Mouse (Mus musculus) thymus, adult 18-20 months (tissue): Measurements from ENCODE around the gene Srsf4.

Experiments used
- DNase-seq, 2 experiments: peaks; one replicate each; pipeline ENCODE4 v3.0.0; 2022; ENCODE audit warnings: mixed read lengths in 2 of 2

Srsf4 gene

GRCm38 (mm10) chr4:131874169-131874536, 736 bp downstream of the Srsf4 start:
- DNase-seq, result no peak

DNA sequence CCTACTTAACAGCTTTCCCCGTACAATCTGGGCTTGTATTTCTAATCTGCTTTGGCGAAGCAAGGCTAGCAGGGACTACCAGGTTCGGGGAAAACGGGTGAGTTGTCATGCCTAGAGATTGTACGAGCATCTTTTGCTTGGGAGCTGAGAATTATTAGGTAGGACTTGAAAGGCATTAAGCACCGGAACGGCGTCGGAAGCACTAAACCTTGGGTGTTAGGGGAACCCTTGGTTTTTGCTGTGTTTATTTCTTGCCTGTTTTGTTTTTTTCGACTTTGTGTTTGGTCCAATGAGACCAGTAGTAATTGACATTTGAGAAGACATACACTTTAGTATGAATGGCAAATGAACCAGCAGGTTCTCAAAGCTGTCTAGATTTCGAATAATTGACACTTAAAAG, 1.1 kb downstream of the Srsf4 start:
- no peak for DNase-seq

DNA sequence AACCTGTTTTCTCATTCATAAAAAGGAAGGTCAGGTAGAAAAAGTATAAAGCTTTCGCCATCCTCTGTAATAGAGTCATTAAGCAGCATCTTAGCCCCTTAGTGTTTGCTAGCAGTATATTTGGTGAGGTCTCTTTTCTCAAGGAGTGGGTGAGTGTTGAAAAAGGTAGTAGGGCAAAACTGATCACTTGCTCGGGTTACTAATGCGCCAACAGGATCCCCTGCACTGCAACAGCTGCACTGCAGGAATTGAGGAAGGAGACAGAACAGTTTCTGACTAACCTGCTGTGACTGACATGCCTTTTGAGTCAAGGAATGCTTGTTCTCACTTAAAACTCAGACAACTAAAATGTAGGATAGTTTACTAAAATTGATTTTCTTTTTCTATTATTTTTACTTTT, 1.8 kb downstream of the Srsf4 start:
- DNase-seq, result no peak

GRCm38 (mm10) chr4:131876836-131877235, 3.4 kb downstream of the Srsf4 start:
- DNase-seq, result no peak

DNA sequence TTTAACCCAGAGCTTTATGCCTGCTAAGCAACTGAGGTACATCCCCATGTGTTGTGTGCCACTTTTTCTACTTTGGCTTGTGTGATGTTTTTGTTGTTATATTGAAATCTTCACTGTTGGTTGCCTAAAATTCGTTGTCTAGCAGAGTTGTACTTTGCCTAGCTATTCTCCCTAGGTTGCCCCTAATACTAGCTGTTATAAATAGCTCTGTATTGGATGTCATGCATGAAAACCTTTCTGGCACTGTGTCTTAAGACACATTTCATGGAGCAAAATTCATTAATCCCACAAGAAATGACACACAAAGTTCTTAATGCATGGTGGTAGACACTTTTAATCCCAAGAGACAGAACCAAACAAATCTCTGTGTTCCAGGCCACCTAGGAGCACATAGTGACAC, 6.3 kb downstream of the Srsf4 start:
- no peak for DNase-seq

DNA sequence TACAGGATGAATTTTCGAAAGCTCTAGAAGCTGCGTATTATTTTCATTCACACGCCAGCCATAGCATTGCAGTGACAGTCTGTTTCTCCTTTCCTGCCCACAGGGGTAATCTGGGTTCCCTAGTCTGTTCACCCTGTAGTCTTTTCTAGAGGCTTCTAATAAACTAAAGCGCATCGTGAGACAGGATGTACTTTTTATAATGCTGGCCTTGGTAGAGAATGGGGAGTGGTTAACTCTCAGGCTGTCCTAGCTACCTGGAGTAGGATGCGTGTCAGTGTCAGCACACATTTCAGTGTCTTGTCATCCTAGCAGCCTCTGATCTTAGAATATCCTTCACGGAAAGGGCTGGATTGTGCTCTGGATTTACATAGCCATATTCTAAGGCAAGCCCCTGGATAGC, 7.9 kb downstream of the Srsf4 start:
- DNase-seq, result no peak

GRCm38 (mm10) chr4:131883571-131883970, 10.2 kb downstream of the Srsf4 start:
- no peak for DNase-seq

DNA sequence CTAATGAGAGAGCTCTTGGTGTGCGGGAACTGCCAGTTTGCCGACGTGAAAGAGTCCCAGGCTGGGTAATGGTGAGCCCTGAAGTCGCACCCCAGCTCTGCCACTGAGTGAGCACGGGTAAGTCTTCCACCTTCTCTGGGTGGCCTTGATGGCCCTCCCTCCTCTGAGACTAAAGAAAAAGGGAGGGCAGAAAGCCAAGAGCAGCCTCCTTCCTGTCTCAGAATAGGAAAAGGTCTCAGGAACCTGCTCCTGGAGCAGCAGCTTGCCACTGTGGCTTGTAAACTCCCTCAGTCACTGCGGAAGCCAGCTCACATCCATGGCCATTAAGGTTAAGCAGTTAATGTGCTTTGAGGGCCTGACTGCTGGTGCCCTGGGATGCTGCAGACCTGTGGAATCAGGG, 12.0 kb downstream of the Srsf4 start:
- DNase-seq, result no peak

- DNase-seq, result no peak
These were observed 15.1 kb downstream of the Srsf4 start for GRCm38 (mm10) chr4:131888564-131888963.

- DNase-seq, result no peak
These were observed 17.3 kb downstream of the Srsf4 start for GRCm38 (mm10) chr4:131890692-131891091.

DNA sequence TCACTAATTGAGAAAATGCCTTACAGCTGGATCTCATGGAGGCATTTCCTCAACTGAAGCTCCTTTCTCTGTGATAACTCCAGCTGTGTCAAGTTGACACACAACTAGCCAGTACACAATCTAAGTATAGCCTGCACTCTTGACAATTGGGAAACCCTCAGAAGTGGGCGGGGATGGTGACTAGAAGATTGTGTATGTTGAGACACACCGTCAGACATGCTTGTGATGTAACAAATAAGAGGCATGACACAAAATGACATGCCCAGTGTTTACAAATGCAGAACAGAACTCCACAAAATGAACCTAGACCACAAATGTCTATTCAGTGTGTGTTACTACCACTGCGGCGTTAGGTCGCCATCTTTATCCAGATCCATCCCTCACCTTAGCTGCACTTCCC, 23.7 kb downstream of the Srsf4 start:
- DNase-seq, result no peak

DNA sequence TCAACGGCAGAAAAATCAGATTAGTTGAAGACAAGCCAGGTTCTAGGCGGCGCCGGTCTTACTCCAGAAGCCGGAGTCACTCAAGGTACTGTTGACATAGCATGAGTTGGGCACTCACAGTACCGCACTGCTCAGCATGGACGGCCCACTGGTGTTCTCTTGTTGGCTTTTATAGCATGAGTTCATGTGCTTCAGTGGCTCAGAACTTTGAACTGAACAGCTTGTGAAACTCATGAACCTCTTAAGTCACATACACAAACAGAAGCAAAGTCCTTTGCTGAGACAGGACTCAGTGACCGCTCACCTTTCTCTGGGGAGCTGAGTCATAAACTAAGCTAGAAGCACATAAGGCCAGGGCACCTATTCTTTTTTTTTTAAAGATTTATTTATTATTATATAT, 24.4 kb downstream of the Srsf4 start:
- DNase-seq, result no peak

GRCm38 (mm10) chr4:131898503-131899179, 25.2 kb downstream of the Srsf4 start:
- no peak for DNase-seq

GRCm38 (mm10) chr4:131899180-131899554, 25.8 kb downstream of the Srsf4 start:
- DNase-seq, result no peak

DNA sequence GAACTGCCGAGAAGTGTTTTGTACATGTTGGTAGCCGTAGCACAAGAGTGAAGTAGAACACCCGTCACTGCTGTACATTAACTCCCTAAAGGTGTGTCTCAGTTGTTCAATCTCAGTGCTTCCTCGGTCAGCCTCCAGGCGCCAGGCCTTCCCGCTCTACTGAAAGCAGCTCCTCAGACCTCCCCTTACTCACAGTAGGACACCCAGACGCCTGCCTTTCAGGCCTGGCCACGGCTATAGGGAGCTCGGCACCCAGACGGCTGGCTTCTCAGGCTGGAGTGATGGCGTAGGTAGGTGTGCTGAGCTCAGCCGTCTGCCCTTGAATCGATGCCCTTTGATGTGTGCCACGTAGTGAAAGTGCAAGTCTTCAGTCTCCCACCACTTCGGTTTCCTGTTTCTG, 27.7 kb downstream of the Srsf4 start:
- DNase-seq, result no peak

DNA sequence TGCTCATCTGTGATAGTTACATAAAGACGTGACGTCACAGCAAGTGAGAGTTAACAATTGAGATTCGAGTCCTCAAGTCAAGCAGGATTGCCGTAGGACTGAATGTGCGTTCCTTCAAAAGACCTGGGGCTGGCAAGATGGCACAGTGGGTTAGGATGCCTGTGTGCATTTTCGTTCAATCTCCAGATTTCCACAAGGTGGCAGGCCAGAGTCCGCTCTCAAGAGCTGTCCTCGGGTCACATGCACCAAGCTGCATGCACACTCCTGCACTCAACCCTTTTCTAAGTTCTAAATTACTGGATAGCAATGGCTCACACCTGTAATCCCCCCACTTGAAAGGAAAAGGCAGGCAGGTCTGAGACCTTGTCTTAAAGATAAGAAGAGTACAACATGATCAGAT, 31.1 kb downstream of the Srsf4 start:
- DNase-seq, result no peak

- DNase-seq, result no peak
These were observed 33.0 kb downstream of the Srsf4 start for GRCm38 (mm10) chr4:131906423-131906822.

- DNase-seq, result no peak
These were observed 34.5 kb downstream of the Srsf4 start for GRCm38 (mm10) chr4:131907912-131908311.

GRCm38 (mm10) chr4:131910237-131910994, 37.0 kb downstream of the Srsf4 start:
- no peak for DNase-seq

DNA sequence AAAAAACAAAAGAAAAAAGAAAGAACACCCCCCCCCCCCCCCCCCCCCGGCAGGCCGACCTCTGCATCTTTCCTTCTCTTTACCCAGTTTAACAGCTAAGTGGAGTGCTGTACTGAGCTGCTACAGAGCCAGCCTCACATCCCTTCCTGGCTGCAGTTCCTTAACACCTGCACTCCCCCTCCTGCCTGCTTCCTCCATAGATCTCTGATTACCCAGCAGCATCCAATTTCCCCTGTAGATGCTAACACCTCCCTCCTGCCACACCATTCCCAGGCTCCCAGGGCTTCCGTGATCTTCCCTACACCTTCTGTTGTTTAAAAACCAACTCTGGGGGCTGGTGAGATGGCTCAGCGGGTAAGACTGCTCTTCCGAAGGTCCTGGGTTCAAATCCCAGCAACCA, 38.1 kb downstream of the Srsf4 start:
- no peak for DNase-seq

DNA sequence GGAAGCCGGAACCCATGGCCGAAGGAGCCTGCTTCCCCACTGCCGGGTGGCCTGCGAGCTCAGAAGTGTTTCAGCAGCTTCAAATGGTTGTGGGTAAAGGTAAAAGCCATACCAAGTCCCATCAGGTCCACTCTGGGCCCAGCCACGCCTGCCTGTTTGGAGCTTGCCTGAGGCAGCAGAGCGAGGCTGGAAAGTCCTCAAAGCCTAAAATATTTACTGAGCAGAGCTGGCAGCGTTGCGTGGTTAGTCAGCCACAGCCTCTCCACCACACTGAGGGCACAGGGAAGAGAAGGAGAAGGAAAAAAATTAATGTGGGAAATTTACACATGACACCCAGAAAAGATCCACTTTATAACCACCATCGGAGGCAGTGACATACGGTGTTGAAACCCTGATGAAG, 40.1 kb downstream of the Srsf4 start:
- DNase-seq, result no peak

DNA sequence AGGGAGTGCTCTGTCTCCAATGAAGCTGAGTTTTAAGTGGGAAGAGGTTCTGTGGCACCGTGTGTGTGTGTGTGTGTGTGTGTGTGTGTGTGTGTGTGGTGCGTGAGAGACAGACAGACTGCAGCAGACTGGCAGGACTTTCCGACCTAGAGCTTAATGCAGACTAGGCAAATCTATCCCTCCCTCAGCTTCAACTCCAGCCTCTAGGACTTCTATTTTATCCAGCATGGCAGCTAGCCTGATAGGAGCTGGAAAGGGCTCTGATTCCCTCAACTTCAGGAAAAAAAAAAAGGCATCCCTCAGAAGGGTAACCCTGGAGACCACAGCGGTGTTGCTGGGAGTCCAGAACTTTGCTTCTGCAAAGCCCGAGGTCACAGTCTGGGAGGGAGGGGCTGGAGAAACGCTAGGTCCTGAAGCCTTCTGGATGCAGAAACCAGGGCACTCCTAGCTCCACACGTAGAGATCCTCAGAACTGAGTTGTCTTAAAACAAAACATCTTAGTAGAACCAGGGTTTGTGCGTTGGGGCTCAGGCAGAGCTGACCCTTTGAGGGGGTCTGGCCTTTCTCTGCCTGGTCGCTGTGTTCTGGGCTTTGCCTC, 40.7 kb downstream of the Srsf4 start:
- DNase-seq, result no peak

- DNase-seq, result no peak
These were observed 41.6 kb downstream of the Srsf4 start for GRCm38 (mm10) chr4:131914891-131915469.

DNA sequence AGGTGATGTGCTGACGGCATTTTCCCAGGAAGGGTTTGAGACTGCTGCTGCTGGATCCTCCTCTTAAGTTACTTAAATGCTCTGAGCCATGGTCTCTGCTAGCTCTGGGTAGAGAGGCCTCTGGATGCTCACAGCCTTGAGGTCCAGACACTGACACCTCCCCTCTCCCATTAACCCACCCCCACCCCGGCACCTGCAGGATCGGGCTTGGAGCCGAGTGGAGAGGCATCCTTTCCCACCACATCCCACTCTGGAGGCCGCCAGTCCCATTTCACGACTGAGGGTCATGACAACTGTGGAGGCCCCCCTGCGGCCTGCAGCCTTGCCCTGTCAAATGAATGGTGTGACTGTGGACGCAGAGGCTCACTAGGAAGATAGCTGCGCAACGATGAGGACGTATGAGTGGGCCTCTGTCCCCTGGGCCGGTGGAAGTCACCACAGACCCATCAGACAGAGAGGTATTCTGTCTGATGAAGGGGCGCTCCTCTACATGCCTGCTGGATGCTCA, 42.5 kb downstream of the Srsf4 start:
- DNase-seq, result no peak
